Mouse (Mus musculus) megakaryocyte, embryonic 14.5 days (primary cell): ENCODE results near the gene Sstr2. TPM values are rescaled to one million over a fixed set of nuclear protein-coding genes. Genes with fewer than 3 reads are reported as not detected.

Experiments
- H3K27me3 ChIP-seq: replicated peaks from 2 replicates; pipeline ENCODE3; 2012; ENCODE audit warnings: inconsistent platforms
- H3K36me3 ChIP-seq: replicated peaks from 2 replicates; pipeline ENCODE3; 2012; ENCODE audit warnings: low read length, inconsistent platforms, mixed read lengths
- H3K4me1 ChIP-seq: 2 replicates; pipeline ENCODE4 v1.6.1; 2012; ENCODE audit warnings: inconsistent platforms
- H3K4me3 ChIP-seq: replicated peaks from 2 replicates; pipeline ENCODE3; 2012; ENCODE audit warnings: moderate library complexity, mild to moderate bottlenecking, inconsistent platforms
- H3K9me3 ChIP-seq: 2 replicates; pipeline ENCODE4 v1.6.1; 2012; ENCODE audit warnings: inconsistent platforms
- FLI1 ChIP-seq: IDR thresholded peaks from 2 replicates; pipeline ENCODE4 v1.6.1; 2012; ENCODE audit warnings: low read length, inconsistent platforms, mixed read lengths
- GATA1 ChIP-seq: IDR thresholded peaks from 3 replicates; pipeline ENCODE4 v1.6.1; 2012; ENCODE audit warnings: mixed read lengths, low read length, inconsistent platforms, borderline replicate concordance
- polyA plus RNA-seq: library from polyadenylated mRNA; stranded (reverse); fragments of >175 nt; gene quantifications from 2 replicates; pipeline ENCODE4 v1.2.3, GENCODE M21; 2012; ENCODE audit warnings: low replicate concordance; ENCODE audit not compliant: insufficient read depth

Sstr2 gene
- polyA plus RNA-seq, 1 experiment, result not detected

GRCm38 (mm10) chr11:113600526-113601245 lies 18.5 kb upstream of the Sstr2 start:
- peaks cover 3% of the 10 kb centered on the region for H3K27me3 ChIP-seq
- H3K4me3 ChIP-seq, result no peak overlapping the region
- no peak for TF ChIP-seq GATA1
- TF ChIP-seq FLI1, result no peak
- peaks cover 30% of the 10 kb centered on the region for H3K9me3 ChIP-seq
- no peaks in the 10 kb centered on the region for H3K4me1 ChIP-seq
- no peaks in the 10 kb centered on the region for H3K36me3 ChIP-seq

- Histone ChIP-seq H3K4me1 (no peaks in the 10 kb centered on the region), H3K27me3 (peaks cover 4% of the 10 kb centered on the region), H3K4me3 (no peak overlapping the region), H3K36me3 (no peaks in the 10 kb centered on the region), H3K9me3 (peaks cover 40% of the 10 kb centered on the region)
- TF ChIP-seq GATA1 (no peak), FLI1 (no peak)
These were observed 17.4 kb upstream of the Sstr2 start for GRCm38 (mm10) chr11:113601616-113602343.

GRCm38 (mm10) chr11:113607556-113607955 lies 11.6 kb upstream of the Sstr2 start:
- no peaks in the 10 kb centered on the region for H3K4me1 ChIP-seq
- H3K9me3 ChIP-seq, result peaks cover 55% of the 10 kb centered on the region
- TF ChIP-seq FLI1, result no peak
- no peak for TF ChIP-seq GATA1
- H3K36me3 ChIP-seq, result no peaks in the 10 kb centered on the region
- peaks cover 11% of the 10 kb centered on the region for H3K27me3 ChIP-seq
- no peak overlapping the region for H3K4me3 ChIP-seq

DNA sequence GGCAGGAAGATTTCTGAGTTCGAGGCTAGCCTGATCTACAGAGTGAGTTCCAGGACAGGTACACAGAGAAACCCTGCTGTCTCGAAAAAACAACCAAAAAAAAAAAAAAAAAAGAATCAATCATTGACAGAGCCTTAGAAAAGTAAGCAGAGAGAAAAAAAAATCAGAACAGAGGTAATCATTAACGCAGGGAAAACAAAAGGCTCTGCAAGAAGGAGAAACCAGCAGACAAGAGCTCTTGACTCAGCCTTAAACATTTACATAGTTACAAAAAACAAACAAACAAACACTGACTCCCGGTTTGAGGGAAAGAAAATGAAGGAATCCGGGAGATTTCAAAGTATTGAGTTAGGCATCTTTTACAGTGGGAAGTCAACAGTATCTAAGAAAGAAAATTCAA lies 9.6 kb upstream of the Sstr2 start:
- no peaks in the 10 kb centered on the region for H3K36me3 ChIP-seq
- H3K4me3 ChIP-seq, result no peak overlapping the region
- 0 out of 2 replicates have a peak, but pooled peaks cover 2% of the 10 kb centered on the region for H3K4me1 ChIP-seq
- TF ChIP-seq FLI1 (no peak), GATA1 (no peak)
- peaks cover 16% of the 10 kb centered on the region for H3K27me3 ChIP-seq
- H3K9me3 ChIP-seq, result peaks cover 40% of the 10 kb centered on the region

- H3K4me3 ChIP-seq, result no peak overlapping the region
- H3K9me3 ChIP-seq, result peaks cover 33% of the 10 kb centered on the region
- peaks cover 18% of the 10 kb centered on the region for H3K27me3 ChIP-seq
- H3K4me1 ChIP-seq, result 0 out of 2 replicates have a peak, but pooled peaks cover 2% of the 10 kb centered on the region
- no peaks in the 10 kb centered on the region for H3K36me3 ChIP-seq
- TF ChIP-seq GATA1 (no peak), FLI1 (no peak)
These were observed 8.9 kb upstream of the Sstr2 start for GRCm38 (mm10) chr11:113610266-113610665.

- TF ChIP-seq FLI1, result no peak
- no peak for TF ChIP-seq GATA1
- H3K4me3 ChIP-seq, result no peak overlapping the region
- peaks cover 25% of the 10 kb centered on the region for H3K9me3 ChIP-seq
- H3K27me3 ChIP-seq, result peaks cover 24% of the 10 kb centered on the region
- no peaks in the 10 kb centered on the region for H3K36me3 ChIP-seq
- H3K4me1 ChIP-seq, result 0 out of 2 replicates have a peak, but pooled peaks cover 2% of the 10 kb centered on the region
These were observed 8.0 kb upstream of the Sstr2 start for GRCm38 (mm10) chr11:113611112-113611646.

DNA sequence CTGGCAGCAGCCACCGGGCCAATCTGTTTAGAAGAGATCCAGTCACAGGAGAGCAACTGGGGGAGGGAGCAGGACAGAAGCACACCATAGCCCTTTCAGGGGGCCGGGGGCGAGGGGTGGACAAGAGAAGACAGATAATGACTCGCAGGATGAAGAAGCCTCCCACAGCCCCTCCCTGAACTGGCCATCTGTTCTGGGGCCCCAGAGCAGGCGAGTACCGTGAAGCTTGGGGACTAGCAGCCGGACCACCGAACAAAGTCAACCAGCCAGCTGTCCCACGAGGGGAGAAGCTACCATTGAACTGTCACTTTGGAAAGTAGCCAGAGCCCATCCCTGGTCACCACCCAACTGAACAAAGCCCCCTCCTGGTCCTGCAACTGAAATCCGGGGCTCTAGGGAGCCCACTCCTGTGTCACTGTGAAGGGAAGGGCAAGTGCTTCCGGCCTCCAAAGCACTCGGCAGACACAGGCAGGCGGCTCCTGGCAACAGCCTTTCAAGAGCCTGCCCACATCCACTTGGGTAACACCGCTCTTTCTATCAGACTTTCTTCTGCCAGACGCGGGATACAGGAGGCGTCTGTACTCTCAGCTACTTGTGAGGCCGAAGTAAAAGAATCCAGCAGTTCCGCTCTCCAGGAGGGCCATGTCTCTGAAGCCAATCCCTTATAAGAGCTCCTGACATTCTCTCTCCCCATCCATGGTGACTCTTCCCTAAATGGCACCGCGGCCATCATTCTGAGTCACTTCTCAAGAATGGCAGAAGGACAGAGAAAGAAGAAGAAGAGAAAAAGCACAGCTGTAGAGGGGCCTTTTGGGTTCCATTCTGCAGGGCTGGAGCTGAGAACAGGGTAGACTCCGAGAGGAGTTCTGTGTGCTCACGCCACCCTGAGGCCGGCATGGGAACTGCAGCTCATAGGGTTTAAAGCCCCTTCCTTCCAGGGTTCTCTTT lies 7.2 kb upstream of the Sstr2 start:
- peaks cover 20% of the 10 kb centered on the region for H3K9me3 ChIP-seq
- TF ChIP-seq FLI1, result no peak
- TF ChIP-seq GATA1, result no peak
- peaks cover 29% of the 10 kb centered on the region for H3K27me3 ChIP-seq
- H3K36me3 ChIP-seq, result no peaks in the 10 kb centered on the region
- no peak overlapping the region for H3K4me3 ChIP-seq
- H3K4me1 ChIP-seq, result 0 out of 2 replicates have a peak, but pooled peaks cover 2% of the 10 kb centered on the region

GRCm38 (mm10) chr11:113614476-113614875 lies 4.7 kb upstream of the Sstr2 start:
- Histone ChIP-seq H3K4me1 (peaks cover 16% of the 10 kb centered on the region), H3K4me3 (no peak overlapping the region), H3K27me3 (peaks cover 49% of the 10 kb centered on the region), H3K36me3 (no peaks in the 10 kb centered on the region), H3K9me3 (0 out of 2 replicates have a peak, but pooled peaks cover 3% of the 10 kb centered on the region)
- no peak for TF ChIP-seq FLI1
- no peak for TF ChIP-seq GATA1

DNA sequence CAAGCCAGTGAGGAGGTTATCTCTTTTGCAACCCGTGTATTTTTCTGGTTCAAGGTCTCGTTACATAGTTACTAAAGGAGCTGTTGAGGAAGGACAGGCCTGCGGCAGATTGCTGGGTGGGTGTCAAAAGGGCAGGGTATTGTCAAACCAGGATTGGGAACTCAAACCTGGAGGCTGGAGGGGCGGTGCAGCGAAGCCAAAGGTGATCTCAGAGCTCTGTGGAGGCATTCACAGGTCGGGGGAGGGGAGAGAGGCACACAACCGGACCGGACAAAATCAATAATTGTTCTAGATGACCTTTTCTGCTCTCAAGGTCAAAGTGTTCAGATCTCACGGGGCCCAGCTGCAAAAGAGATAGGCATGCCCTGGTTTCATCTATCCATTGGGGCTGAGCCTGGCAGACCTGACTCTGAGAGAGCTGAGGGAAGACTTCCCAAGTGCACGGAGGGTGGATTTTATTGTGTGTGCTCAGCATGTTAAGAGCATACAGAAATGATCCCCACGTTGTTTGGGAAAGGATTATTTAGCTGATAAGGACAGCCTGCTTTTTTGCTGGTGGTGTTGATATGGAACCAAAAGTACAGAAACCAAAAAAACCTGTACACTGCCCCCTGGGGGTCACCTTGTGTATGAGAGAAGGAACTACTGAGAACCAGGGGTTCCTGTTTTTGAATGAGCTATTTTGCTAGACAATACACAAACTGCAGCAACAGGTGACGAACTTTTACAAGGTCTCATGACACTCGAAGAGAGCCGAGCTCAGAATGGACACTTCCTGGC lies 1.8 kb upstream of the Sstr2 start:
- Histone ChIP-seq H3K27me3 (peaks cover 68% of the 10 kb centered on the region), H3K4me3 (no peak overlapping the region), H3K9me3 (0 out of 2 replicates have a peak, but pooled peaks cover 3% of the 10 kb centered on the region), H3K36me3 (no peaks in the 10 kb centered on the region), H3K4me1 (peaks cover 25% of the 10 kb centered on the region)
- no peak for TF ChIP-seq GATA1
- TF ChIP-seq FLI1, result no peak
